Mouse (Mus musculus) cerebellum, adult 2 months (tissue): ENCODE results near the gene Fam208b. TPM values are rescaled to one million over a fixed set of nuclear protein-coding genes. Genes with fewer than 3 reads are reported as not detected.
A peak's percentile ranks its signal among the peaks of the same experiment; 100 is the strongest.

Source experiments
- DNase-seq, 2 experiments: peaks; one replicate each; pipeline ENCODE4 v3.0.0; 2021
- H3K27ac ChIP-seq: fragments of 200-500 bp; 2 replicates; pipeline ENCODE4 v1.5.1; 2012; ENCODE audit warnings: low read length, control low read depth, inconsistent platforms; ENCODE audit not compliant: insufficient read depth
- H3K27me3 ChIP-seq: fragments of 200-500 bp; 2 replicates; pipeline ENCODE4 v1.6.1; 2012; ENCODE audit warnings: inconsistent platforms, mild to moderate bottlenecking, low read length, moderate library complexity; ENCODE audit not compliant: control insufficient read depth, insufficient read depth
- H3K4me1 ChIP-seq: fragments of 200-500 bp; 2 replicates; pipeline ENCODE4 v1.6.1; 2011; ENCODE audit warnings: low read length; ENCODE audit not compliant: control insufficient read depth, insufficient read depth
- H3K4me3 ChIP-seq: fragments of 200-500 bp; replicated peaks from 2 replicates; pipeline ENCODE3; 2011; ENCODE audit warnings: mild to moderate bottlenecking, low read depth, low read length, control low read depth; ENCODE audit not compliant: insufficient read depth
- CTCF ChIP-seq: fragments of 200-500 bp; IDR thresholded peaks from 2 replicates; pipeline ENCODE4 v1.5.1; 2011; ENCODE audit warnings: low read depth, mild to moderate bottlenecking, control low read depth, low read length, moderate library complexity, borderline replicate concordance; ENCODE audit not compliant: insufficient read depth
- POLR2A ChIP-seq: fragments of 200-500 bp; IDR thresholded peaks from 2 replicates; pipeline ENCODE4 v1.6.1; 2011; ENCODE audit warnings: low read length, control low read depth, borderline replicate concordance; ENCODE audit not compliant: insufficient read depth
- WGBS: fragments of 180-500 bp; shearing (Covaris S2); methylation state at CpG from one replicate; pipeline ENCODE4 v1.1.7; 2018; 5-methylcytosine and 5-hydroxymethylcytosine counted together
- polyA plus RNA-seq: library from polyadenylated mRNA; depleted of rRNA; stranded (reverse); fragments of >200 nt; gene quantifications from 2 replicates; pipeline ENCODE4 v1.2.3, GENCODE M21; 2012

The Fam208b gene
- polyA plus RNA-seq, 1 experiment: 12.4 TPM

DNA sequence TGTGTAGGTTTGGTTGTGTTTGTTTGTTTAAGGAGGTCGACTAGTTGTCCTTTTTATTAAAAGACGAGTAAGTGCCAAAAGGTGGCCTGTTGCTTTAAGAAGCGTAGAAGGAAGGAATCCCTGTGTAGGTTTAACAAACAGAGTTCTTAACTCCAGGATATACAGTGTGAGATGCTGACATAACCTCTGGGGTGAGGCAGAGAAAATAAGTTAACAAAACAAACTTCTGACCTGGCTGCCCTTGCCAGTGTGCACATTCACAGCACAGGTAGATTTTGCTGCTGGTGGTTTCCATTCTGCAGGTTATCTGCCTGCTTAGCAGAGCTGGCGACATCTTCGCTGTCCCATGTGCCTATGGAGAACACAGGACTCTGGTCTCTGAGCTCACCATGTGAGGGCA lies 31.6 kb upstream of the Fam208b start:
- no peaks in the 10 kb centered on the region for H3K4me1 ChIP-seq
- WGBS: 93% methylated on average over 5 of the region's 5 CpGs
- DNase-seq: no peak
- TF ChIP-seq CTCF (no peak), POLR2A (no peak)
- no peaks in the 10 kb centered on the region for H3K27me3 ChIP-seq
- H3K27ac ChIP-seq: no peak overlapping the region
- H3K4me3 ChIP-seq: no peak overlapping the region

- Histone ChIP-seq H3K27ac (no peak overlapping the region), H3K4me1 (no peaks in the 10 kb centered on the region), H3K4me3 (no peak overlapping the region), H3K27me3 (no peaks in the 10 kb centered on the region)
- no peak for DNase-seq
- TF ChIP-seq POLR2A (no peak), CTCF (no peak)
- WGBS: 83% methylated on average over 9 of the region's 9 CpGs
Observed at GRCm38 (mm10) chr13:3642049-3642448, 31.1 kb upstream of the Fam208b start.

DNA sequence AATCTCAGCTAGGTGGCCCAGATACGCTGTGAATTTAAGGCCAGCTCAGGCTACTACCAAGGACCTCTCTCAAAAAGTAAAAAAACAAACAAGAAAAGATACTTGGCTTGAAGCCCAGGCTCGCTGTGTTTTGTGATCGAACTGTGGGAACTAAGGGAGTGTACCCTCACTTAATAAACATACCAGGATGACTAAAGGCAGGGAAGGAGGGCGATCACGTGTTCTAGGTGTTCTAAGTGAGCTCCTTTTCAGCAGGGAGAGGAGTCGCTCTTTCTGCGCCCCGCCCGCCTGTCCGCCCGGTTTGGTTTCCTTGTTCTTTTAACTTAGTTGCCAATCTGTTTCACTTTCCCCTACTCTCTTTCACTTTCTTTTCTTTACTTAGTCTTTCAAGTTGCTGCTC lies 25.9 kb upstream of the Fam208b start:
- WGBS: 66% methylated on average over 11 of the region's 11 CpGs
- TF ChIP-seq POLR2A (no peak), CTCF (no peak)
- no peak overlapping the region for H3K27ac ChIP-seq

GRCm38 (mm10) chr13:3635076-3635475 lies 24.2 kb upstream of the Fam208b start:
- Histone ChIP-seq H3K4me3 (no peak overlapping the region), H3K27me3 (no peaks in the 10 kb centered on the region), H3K4me1 (no peaks in the 10 kb centered on the region), H3K27ac (no peak overlapping the region)
- no peak for DNase-seq
- TF ChIP-seq CTCF (no peak), POLR2A (no peak)
- WGBS: 47% methylated on average over 3 of the region's 3 CpGs

More for the DNA sequence above, 25.9 kb upstream of the Fam208b start:
- no peaks in the 10 kb centered on the region for H3K4me1 ChIP-seq
- no peaks in the 10 kb centered on the region for H3K27me3 ChIP-seq
- no peak overlapping the region for H3K4me3 ChIP-seq
- no peak for DNase-seq

- no peak for TF ChIP-seq CTCF
- peak; percentile 63; the same call in 1 of the 2 replicates for TF ChIP-seq POLR2A
- Histone ChIP-seq H3K4me1 (no peaks in the 10 kb centered on the region), H3K27me3 (no peaks in the 10 kb centered on the region), H3K4me3 (peak within 1 kb of the TSS; percentile 70), H3K27ac (peak within 1 kb of the TSS; percentile 55)
- DNase-seq: peak; percentile 88 to 90
- WGBS: under 1% methylated on average over 47 of the region's 47 CpGs
Observed at GRCm38 (mm10) chr13:3633895-3634811, 23.2 kb upstream of the Fam208b start, which contains the start of gene Asb13. Asb13 (plus strand) TSS chr13:3634032.

GRCm38 (mm10) chr13:3633131-3633530 lies 22.2 kb upstream of the Fam208b start:
- DNase-seq: no peak
- Histone ChIP-seq H3K4me1 (no peaks in the 10 kb centered on the region), H3K4me3 (no peak overlapping the region), H3K27ac (no peak overlapping the region), H3K27me3 (no peaks in the 10 kb centered on the region)
- 40% methylated on average over 6 of the region's 6 CpGs for WGBS
- no peak for TF ChIP-seq POLR2A
- no peak for TF ChIP-seq CTCF

- no peak for DNase-seq
- 83% methylated on average over 9 of the region's 9 CpGs for WGBS
- H3K27ac ChIP-seq: no peak overlapping the region
- no peaks in the 10 kb centered on the region for H3K27me3 ChIP-seq
- no peak overlapping the region for H3K4me3 ChIP-seq
- H3K4me1 ChIP-seq: no peaks in the 10 kb centered on the region
- no peak for TF ChIP-seq CTCF
- TF ChIP-seq POLR2A: no peak
Observed at GRCm38 (mm10) chr13:3632551-3632950, 21.6 kb upstream of the Fam208b start.

DNA sequence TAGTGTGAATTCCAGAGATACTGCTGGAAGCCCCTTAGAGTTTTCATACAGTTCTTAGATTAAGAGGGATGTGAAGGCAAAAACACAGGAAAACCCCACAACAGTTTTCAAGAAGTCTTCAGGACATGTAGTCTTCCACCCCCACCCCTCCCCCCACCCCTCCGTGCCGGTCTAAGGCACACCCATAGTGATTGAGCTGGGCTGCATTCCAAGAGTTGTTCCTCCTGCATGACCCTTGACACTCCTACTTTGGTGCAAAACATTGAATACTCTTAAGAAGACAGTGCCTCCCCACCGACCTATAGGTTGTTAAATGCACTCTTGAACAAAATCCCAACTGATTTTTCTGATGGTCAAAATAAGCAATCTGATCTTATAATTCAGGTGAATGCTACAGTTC lies 17.2 kb upstream of the Fam208b start:
- TF ChIP-seq POLR2A (no peak), CTCF (no peak)
- no peak overlapping the region for H3K4me3 ChIP-seq
- H3K27me3 ChIP-seq: no peaks in the 10 kb centered on the region
- WGBS: 11% methylated on average over 3 of the region's 3 CpGs
- no peaks in the 10 kb centered on the region for H3K4me1 ChIP-seq
- H3K27ac ChIP-seq: no peak overlapping the region
- DNase-seq: no peak
